Mouse (Mus musculus) 416B (cell line): ENCODE measurements at regions not wholly inside any gene's neighbourhood (a gene's known extent, or its start where the extent isn't known, plus 50 kb on each side); places are given as distances from the start of the nearest gene placed in this dataset.
A peak's percentile ranks its signal among the peaks of the same experiment; 100 is the strongest.

Experiments used
- DNase-seq: peaks from one replicate; pipeline ENCODE4 v3.0.0; 2011; ENCODE audit warnings: low read depth

GRCm38 (mm10) chr17:74920056-74920455, 85.3 kb upstream of the Ltbp1 start:
- no peak for DNase-seq

- DNase-seq, result no peak
Measured at GRCm38 (mm10) chr17:74921413-74921812, 84.0 kb upstream of the Ltbp1 start.

- DNase-seq, result no peak
Measured at GRCm38 (mm10) chr17:74922016-74922415, 83.4 kb upstream of the Ltbp1 start.

- no peak for DNase-seq
Measured at GRCm38 (mm10) chr17:74922591-74922990, 82.8 kb upstream of the Ltbp1 start.

- DNase-seq, result no peak
Measured at GRCm38 (mm10) chr17:74923101-74923500, 82.3 kb upstream of the Ltbp1 start.

GRCm38 (mm10) chr17:74925131-74925530, 80.2 kb upstream of the Ltbp1 start:
- no peak for DNase-seq

GRCm38 (mm10) chr17:74927981-74928380, 77.4 kb upstream of the Ltbp1 start:
- DNase-seq, result no peak

GRCm38 (mm10) chr17:74931540-74931939, 73.8 kb upstream of the Ltbp1 start:
- DNase-seq, result peak; percentile 5

GRCm38 (mm10) chr17:74941393-74941792, 64.0 kb upstream of the Ltbp1 start:
- no peak for DNase-seq

- DNase-seq, result no peak
Measured at GRCm38 (mm10) chr17:74942984-74943801, 62.2 kb upstream of the Ltbp1 start.

GRCm38 (mm10) chr17:74943802-74944193, 61.6 kb upstream of the Ltbp1 start:
- DNase-seq, result no peak

GRCm38 (mm10) chr17:74945149-74945548, 60.2 kb upstream of the Ltbp1 start:
- DNase-seq, result no peak

GRCm38 (mm10) chr17:74948476-74948875, 56.9 kb upstream of the Ltbp1 start:
- no peak for DNase-seq

- DNase-seq, result no peak
Measured at GRCm38 (mm10) chr17:74950316-74950715, 55.1 kb upstream of the Ltbp1 start.

GRCm38 (mm10) chr17:74954988-74955387, 50.4 kb upstream of the Ltbp1 start:
- peak; percentile 65 for DNase-seq
